Mouse (Mus musculus): ENCODE data around the gene Tenm4. TPM values are rescaled to one million over a fixed set of nuclear protein-coding genes. Genes with fewer than 3 reads are reported as not detected.

Gene Tenm4
- polyA plus RNA-seq, 1 experiment from 2014 or later = 14.3 TPM

DNA sequence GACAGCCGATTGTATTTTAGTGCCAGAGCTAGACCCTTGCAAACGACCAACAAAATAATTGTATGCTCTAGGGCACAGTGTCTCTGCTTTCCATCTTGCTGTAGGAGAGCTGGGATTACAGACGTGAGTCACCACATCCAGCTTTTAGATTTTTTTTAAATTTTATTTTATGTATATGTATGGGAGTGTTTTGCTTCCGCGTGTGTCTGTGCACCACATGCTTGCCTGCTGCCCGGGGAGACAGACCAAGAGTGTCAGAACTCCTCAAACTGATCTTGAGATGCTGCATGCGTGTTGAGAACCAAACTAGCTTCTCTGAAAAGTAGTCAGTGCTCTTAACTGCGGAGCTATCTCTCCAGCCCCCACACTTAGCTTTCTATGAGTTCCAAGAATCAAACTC is 336.0 kb downstream of the Tenm4 start:
- no peak overlapping the region for H3K4me2 ChIP-seq (ENCODE audit: low read depth, low read length)
- no peak overlapping the region for H3K9ac ChIP-seq (ENCODE audit: low read depth, low read length)
- no peaks in the 10 kb centered on the region for H3K36me3 ChIP-seq (ENCODE audit: control insufficient read depth, insufficient read depth, low read length)
- WGBS = 80% methylated on average over 8 of the region's 8 CpGs
- H3K27me3 ChIP-seq (replicated peaks; ENCODE audit: control insufficient read depth, insufficient read depth, low read length) = no peaks in the 10 kb centered on the region
- no peak overlapping the region for H3K4me3 ChIP-seq (ENCODE audit: low read length)
- ATAC-seq = no peak
- no peak overlapping the region for H3K27ac ChIP-seq (ENCODE audit: low read length)
- H3K9me3 ChIP-seq (ENCODE audit: control insufficient read depth, low read length) = no peaks in the 10 kb centered on the region
- peaks cover 7% of the 10 kb centered on the region; the same call in 1 of the 2 replicates for H3K4me1 ChIP-seq (ENCODE audit: control insufficient read depth, insufficient read depth, low read length)

- Histone ChIP-seq H3K9me3 (ENCODE audit: control insufficient read depth, low read length) (no peaks in the 10 kb centered on the region), H3K36me3 (ENCODE audit: control insufficient read depth, insufficient read depth, low read length) (no peaks in the 10 kb centered on the region), H3K27me3 (replicated peaks; ENCODE audit: control insufficient read depth, insufficient read depth, low read length) (no peaks in the 10 kb centered on the region), H3K27ac (ENCODE audit: low read length) (peak overlapping the region; percentile 56), H3K9ac (ENCODE audit: low read depth, low read length) (no peak overlapping the region), H3K4me3 (ENCODE audit: low read length) (no peak overlapping the region), H3K4me2 (ENCODE audit: low read depth, low read length) (no peak overlapping the region), H3K4me1 (ENCODE audit: control insufficient read depth, insufficient read depth, low read length) (peaks cover 7% of the 10 kb centered on the region; the same call in 1 of the 2 replicates)
- ATAC-seq = peak; percentile 41; the same call in 1 of the 2 replicates
- WGBS = 63% methylated on average over 5 of the region's 5 CpGs
These were observed 339.4 kb downstream of the Tenm4 start for GRCm38 (mm10) chr7:96510396-96510795.

GRCm38 (mm10) chr7:96511018-96511609 is 340.1 kb downstream of the Tenm4 start:
- Histone ChIP-seq H3K36me3 (ENCODE audit: control insufficient read depth, insufficient read depth, low read length) (no peaks in the 10 kb centered on the region), H3K27ac (ENCODE audit: low read length) (peak overlapping the region; percentile 59), H3K4me3 (ENCODE audit: low read length) (no peak overlapping the region), H3K9me3 (ENCODE audit: control insufficient read depth, low read length) (no peaks in the 10 kb centered on the region), H3K4me1 (ENCODE audit: control insufficient read depth, insufficient read depth, low read length) (peaks cover 7% of the 10 kb centered on the region; the same call in 1 of the 2 replicates), H3K4me2 (ENCODE audit: low read depth, low read length) (no peak overlapping the region), H3K9ac (ENCODE audit: low read depth, low read length) (no peak overlapping the region), H3K27me3 (replicated peaks; ENCODE audit: control insufficient read depth, insufficient read depth, low read length) (no peaks in the 10 kb centered on the region)
- peak; percentile 78 for ATAC-seq
- 58% methylated on average over 7 of the region's 7 CpGs for WGBS

DNA sequence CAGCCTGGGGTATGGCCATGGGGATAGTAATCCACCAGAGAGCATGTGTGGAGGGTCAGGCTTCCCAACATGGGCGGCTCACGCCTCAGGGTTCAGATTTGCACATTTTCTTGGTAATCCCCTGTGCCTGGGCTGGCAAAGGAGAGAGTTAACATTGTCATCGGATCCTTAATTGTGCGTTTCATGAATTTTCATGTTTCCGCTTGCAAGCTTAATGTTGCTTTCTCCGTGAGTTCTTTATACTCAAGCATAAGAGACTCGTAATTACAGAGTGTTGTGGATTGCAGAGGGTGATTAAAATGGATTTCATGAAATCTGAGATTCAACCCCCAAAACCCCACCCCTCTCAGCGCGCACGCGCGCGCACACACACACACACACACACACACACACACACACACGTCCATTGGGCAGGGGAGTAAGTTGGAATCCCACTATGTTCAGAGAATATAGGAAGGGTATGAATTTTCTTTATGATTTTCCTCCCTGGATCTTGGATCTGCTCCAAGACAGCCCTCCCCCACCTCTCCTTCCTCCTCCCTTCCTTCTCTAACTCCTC is 341.0 kb downstream of the Tenm4 start:
- Histone ChIP-seq H3K4me2 (ENCODE audit: low read depth, low read length) (no peak overlapping the region), H3K27me3 (replicated peaks; ENCODE audit: control insufficient read depth, insufficient read depth, low read length) (no peaks in the 10 kb centered on the region), H3K4me1 (ENCODE audit: control insufficient read depth, insufficient read depth, low read length) (peaks cover 7% of the 10 kb centered on the region; the same call in 1 of the 2 replicates), H3K9me3 (ENCODE audit: control insufficient read depth, low read length) (no peaks in the 10 kb centered on the region), H3K9ac (ENCODE audit: low read depth, low read length) (no peak overlapping the region), H3K27ac (ENCODE audit: low read length) (peak overlapping the region; percentile 59; the same call in 1 of the 2 replicates), H3K4me3 (ENCODE audit: low read length) (no peak overlapping the region), H3K36me3 (ENCODE audit: control insufficient read depth, insufficient read depth, low read length) (no peaks in the 10 kb centered on the region)
- ATAC-seq = no peak
- WGBS = 75% methylated on average over 14 of the region's 14 CpGs

GRCm38 (mm10) chr7:96519216-96519615 is 348.2 kb downstream of the Tenm4 start:
- H3K27me3 ChIP-seq (replicated peaks; ENCODE audit: control insufficient read depth, insufficient read depth, low read length) = no peaks in the 10 kb centered on the region
- H3K9me3 ChIP-seq (ENCODE audit: control insufficient read depth, low read length) = no peaks in the 10 kb centered on the region
- H3K4me3 ChIP-seq (ENCODE audit: low read length) = no peak overlapping the region
- no peak for ATAC-seq
- no peak overlapping the region for H3K9ac ChIP-seq (ENCODE audit: low read depth, low read length)
- H3K36me3 ChIP-seq (ENCODE audit: control insufficient read depth, insufficient read depth, low read length) = no peaks in the 10 kb centered on the region
- 0% methylated on average over 2 of the region's 2 CpGs for WGBS
- no peaks in the 10 kb centered on the region for H3K4me1 ChIP-seq (ENCODE audit: control insufficient read depth, insufficient read depth, low read length)
- H3K4me2 ChIP-seq (ENCODE audit: low read depth, low read length) = no peak overlapping the region
- no peak overlapping the region for H3K27ac ChIP-seq (ENCODE audit: low read length)

GRCm38 (mm10) chr7:96521956-96522355 is 350.9 kb downstream of the Tenm4 start:
- ATAC-seq = no peak
- WGBS = 63% methylated on average over 7 of the region's 7 CpGs
- H3K27ac ChIP-seq (ENCODE audit: low read length) = no peak overlapping the region

GRCm38 (mm10) chr7:96523673-96524072 is 352.6 kb downstream of the Tenm4 start:
- no peaks in the 10 kb centered on the region for H3K9me3 ChIP-seq (ENCODE audit: control insufficient read depth, low read length)
- no peak overlapping the region for H3K4me2 ChIP-seq (ENCODE audit: low read depth, low read length)
- H3K4me1 ChIP-seq (ENCODE audit: control insufficient read depth, insufficient read depth, low read length) = peaks cover 4% of the 10 kb centered on the region; the same call in 1 of the 2 replicates
- H3K27me3 ChIP-seq (replicated peaks; ENCODE audit: control insufficient read depth, insufficient read depth, low read length) = no peaks in the 10 kb centered on the region
- WGBS = 54% methylated on average over 2 of the region's 2 CpGs
- H3K9ac ChIP-seq (ENCODE audit: low read depth, low read length) = no peak overlapping the region
- no peak overlapping the region for H3K4me3 ChIP-seq (ENCODE audit: low read length)
- no peak overlapping the region for H3K27ac ChIP-seq (ENCODE audit: low read length)
- H3K36me3 ChIP-seq (ENCODE audit: control insufficient read depth, insufficient read depth, low read length) = no peaks in the 10 kb centered on the region
- ATAC-seq = peak; percentile 39; the same call in 1 of the 2 replicates

More at GRCm38 (mm10) chr7:96521956-96522355, 350.9 kb downstream of the Tenm4 start:
- Histone ChIP-seq H3K4me3 (ENCODE audit: low read length) (no peak overlapping the region), H3K4me2 (ENCODE audit: low read depth, low read length) (no peak overlapping the region), H3K9me3 (ENCODE audit: control insufficient read depth, low read length) (no peaks in the 10 kb centered on the region), H3K36me3 (ENCODE audit: control insufficient read depth, insufficient read depth, low read length) (no peaks in the 10 kb centered on the region), H3K9ac (ENCODE audit: low read depth, low read length) (no peak overlapping the region), H3K4me1 (ENCODE audit: control insufficient read depth, insufficient read depth, low read length) (peaks cover 4% of the 10 kb centered on the region; the same call in 1 of the 2 replicates), H3K27me3 (replicated peaks; ENCODE audit: control insufficient read depth, insufficient read depth, low read length) (no peaks in the 10 kb centered on the region)

GRCm38 (mm10) chr7:96524486-96525205 is 353.6 kb downstream of the Tenm4 start:
- no peaks in the 10 kb centered on the region for H3K36me3 ChIP-seq (ENCODE audit: control insufficient read depth, insufficient read depth, low read length)
- no peak overlapping the region for H3K4me2 ChIP-seq (ENCODE audit: low read depth, low read length)
- no peaks in the 10 kb centered on the region for H3K9me3 ChIP-seq (ENCODE audit: control insufficient read depth, low read length)
- no peak overlapping the region for H3K4me3 ChIP-seq (ENCODE audit: low read length)
- H3K9ac ChIP-seq (ENCODE audit: low read depth, low read length) = no peak overlapping the region
- no peak overlapping the region; the same call in 1 of the 2 replicates for H3K27ac ChIP-seq (ENCODE audit: low read length)
- 53% methylated on average over 8 of the region's 8 CpGs for WGBS
- 0 out of 2 replicates have a peak, but pooled peaks have one; percentile 36 for ATAC-seq
- peaks cover 4% of the 10 kb centered on the region; the same call in 1 of the 2 replicates for H3K4me1 ChIP-seq (ENCODE audit: control insufficient read depth, insufficient read depth, low read length)
- H3K27me3 ChIP-seq (replicated peaks; ENCODE audit: control insufficient read depth, insufficient read depth, low read length) = no peaks in the 10 kb centered on the region

DNA sequence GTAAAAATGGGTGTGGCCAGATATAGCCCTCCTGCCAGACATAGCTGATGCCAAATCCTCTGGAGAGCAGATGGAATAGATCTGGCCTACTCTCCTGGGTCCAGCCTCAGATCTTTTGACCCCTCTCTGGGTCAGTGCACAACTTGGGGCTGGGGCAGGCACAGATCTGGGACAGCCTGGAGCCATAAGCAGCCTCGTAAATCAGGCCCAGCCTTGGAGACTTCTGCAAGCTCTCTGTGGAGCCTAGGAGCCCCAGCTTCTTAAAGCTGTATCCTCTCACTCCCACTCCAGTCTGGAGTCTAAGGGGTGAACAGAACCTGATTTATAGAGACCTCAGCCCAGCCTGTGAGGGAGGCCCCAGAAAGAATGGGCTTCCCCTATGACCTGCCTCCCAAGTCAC is 354.3 kb downstream of the Tenm4 start:
- Histone ChIP-seq H3K4me3 (ENCODE audit: low read length) (no peak overlapping the region), H3K36me3 (ENCODE audit: control insufficient read depth, insufficient read depth, low read length) (no peaks in the 10 kb centered on the region), H3K4me1 (ENCODE audit: control insufficient read depth, insufficient read depth, low read length) (peaks cover 4% of the 10 kb centered on the region; the same call in 1 of the 2 replicates), H3K9me3 (ENCODE audit: control insufficient read depth, low read length) (no peaks in the 10 kb centered on the region), H3K4me2 (ENCODE audit: low read depth, low read length) (no peak overlapping the region), H3K9ac (ENCODE audit: low read depth, low read length) (no peak overlapping the region), H3K27ac (ENCODE audit: low read length) (no peak overlapping the region), H3K27me3 (replicated peaks; ENCODE audit: control insufficient read depth, insufficient read depth, low read length) (no peaks in the 10 kb centered on the region)
- WGBS = 68% methylated on average over 1 of the region's 1 CpGs
- ATAC-seq = no peak

All from intestine, embryonic 16.5 days (tissue).